Mouse (Mus musculus): ENCODE data around the gene Sec24a.

The Sec24a gene

DNA sequence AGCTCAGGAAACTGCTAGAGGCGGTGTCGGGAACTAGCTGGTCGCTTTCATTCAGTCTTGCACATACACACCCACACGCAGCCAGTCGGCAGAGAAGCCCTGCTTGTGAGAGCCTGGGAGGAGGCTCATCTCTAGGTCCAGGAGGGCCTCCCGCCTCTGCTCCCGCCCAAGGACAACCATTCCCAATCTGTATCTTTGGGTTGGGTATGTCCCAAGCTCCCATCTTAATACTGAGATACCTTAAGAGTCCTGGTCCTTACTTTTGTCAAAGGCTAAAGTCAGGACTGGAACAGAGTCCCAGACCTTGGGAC is 113.6 kb downstream of the Sec24a start:
- no peak for DNase-seq (ENCODE audit: low spot score in 2 of 2)

DNA sequence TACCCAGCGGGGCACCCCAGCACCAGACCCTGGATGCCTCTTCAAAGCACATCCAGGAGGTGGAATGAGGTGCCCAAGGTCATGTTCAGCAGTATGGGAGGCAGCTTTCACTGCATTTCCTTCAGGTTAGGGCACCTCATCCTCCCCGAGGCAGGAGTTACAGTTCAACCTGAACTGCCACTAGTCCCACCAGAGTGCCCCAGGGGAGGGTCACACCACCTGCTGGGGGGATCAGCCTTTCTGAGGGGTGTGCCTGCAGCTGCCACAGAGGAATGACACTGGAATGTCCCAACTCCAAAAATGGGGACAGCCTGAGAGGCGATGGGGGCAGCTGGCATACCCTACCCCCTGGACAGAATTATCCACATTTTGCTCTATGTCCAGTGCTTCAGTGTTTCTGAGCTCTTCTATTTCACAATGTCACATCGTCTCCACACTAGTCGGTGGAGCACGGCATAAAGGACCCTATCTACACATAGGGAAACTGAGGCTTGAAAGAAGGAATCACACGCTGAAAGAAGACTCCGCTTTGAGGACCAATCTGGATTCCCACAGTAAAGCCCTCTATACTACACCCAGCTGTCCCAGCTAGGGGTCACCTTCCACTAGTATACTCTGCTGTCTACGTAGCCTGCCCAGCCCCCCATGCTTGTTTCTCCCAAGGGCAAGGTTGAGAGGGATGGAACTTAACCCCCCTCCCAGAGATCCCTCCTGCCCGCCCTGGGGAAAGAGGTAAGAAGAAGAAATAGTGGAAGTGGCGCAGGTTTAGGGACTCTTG is 114.1 kb downstream of the Sec24a start:
- DNase-seq (ENCODE audit: low spot score in 2 of 2): no peak

GRCm38 (mm10) chr11:51648566-51648965 is 114.9 kb downstream of the Sec24a start:
- no peak for DNase-seq (ENCODE audit: low spot score in 2 of 2)

DNA sequence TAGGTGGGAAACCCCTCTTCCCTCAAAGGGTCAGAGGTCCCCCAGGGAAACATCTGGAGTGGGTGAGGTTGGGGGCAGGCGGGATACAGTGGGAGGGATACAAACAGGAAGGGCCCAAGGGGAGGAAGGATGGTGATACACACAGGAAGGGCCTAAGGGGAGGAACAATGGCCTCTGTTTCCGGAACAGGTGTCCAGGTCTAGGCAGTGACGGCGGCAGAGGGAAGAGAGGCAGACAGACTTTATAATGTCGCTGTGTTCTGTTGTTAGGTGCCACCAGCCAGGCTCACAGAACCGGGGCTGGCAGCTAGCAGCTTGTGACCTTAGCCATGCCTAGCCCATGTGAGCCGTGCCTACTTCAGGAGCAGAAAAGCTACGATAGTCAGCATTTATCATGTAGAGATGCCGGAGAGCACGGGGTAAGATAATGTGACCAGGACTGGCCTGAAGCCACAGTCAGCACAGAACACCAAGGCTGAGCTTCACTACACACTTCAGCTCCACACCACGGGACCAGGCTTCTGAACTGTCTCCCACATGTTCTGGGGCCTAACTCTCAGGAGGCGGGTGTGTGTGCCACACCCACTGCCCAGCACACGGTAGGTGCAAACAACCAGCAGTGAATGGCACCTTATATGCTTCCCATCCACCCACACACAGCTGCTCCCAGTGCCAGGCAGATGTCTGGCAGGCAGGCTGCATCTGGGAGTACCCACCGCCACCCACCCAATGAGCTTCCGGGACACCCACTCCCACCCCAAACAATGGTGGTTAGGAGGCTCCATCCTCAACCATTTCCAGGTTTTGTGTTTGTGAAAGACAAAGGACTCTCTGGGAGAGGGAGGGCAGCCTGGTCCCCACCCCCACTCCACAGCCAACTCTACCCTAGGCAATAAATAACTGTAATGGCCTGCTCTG is 116.4 kb downstream of the Sec24a start:
- no peak for DNase-seq (ENCODE audit: low spot score in 2 of 2)

DNA sequence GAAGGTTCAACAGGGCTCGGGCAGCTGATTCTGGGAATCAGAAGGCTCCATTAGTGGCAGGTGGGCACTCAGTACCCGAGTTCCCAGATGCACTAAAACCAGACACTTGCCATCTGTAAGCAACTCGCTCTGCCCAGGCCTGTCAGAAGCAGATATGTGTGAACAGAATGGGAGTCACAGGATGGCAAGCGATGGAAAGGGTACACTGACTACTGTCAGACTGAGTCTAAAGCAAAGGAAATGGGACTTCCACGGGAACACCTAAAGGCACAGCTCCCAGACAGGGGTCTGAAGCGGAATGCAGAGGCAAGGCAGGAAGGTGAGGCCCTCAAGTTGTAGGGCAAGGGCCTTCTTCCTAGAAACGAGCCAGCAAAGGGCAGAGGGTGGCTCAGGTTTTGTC is 117.2 kb downstream of the Sec24a start:
- no peak for DNase-seq (ENCODE audit: low spot score in 2 of 2)

GRCm38 (mm10) chr11:51645293-51645692 is 118.1 kb downstream of the Sec24a start:
- DNase-seq (ENCODE audit: low spot score in 2 of 2): peak; percentile 39 to 69

- peak in 1 of 2 experiments; percentile 17 for DNase-seq (ENCODE audit: low spot score in 2 of 2)
Observed at GRCm38 (mm10) chr11:51644217-51644616, 119.2 kb downstream of the Sec24a start.

GRCm38 (mm10) chr11:51643761-51644160 is 119.7 kb downstream of the Sec24a start:
- DNase-seq (ENCODE audit: low spot score in 2 of 2): peak; percentile 38 to 66

GRCm38 (mm10) chr11:51643202-51643601 is 120.2 kb downstream of the Sec24a start:
- DNase-seq (ENCODE audit: low spot score in 2 of 2): no peak

All from cerebellum, postnatal 4 days (tissue).